Mouse (Mus musculus) heart, embryonic 12.5 days (tissue): ENCODE data around the gene Maf. TPM values are rescaled to one million over a fixed set of nuclear protein-coding genes. Genes with fewer than 3 reads are reported as not detected.

Experiments
- ATAC-seq: fragments of 200-750 bp; cut with Nextera tagmentation; 2 replicates; pipeline ENCODE4 v1.8.0; 2017; ENCODE audit warnings: moderate TSS enrichment, moderate library complexity; ENCODE audit not compliant: insufficient number of reproducible peaks, low FRiP score
- H3K27ac ChIP-seq: fragments of 300-500 bp; sonication (generic); 2 replicates; pipeline ENCODE4 v1.5.1; 2016; ENCODE audit warnings: mild to moderate bottlenecking, moderate library complexity; ENCODE audit not compliant: poor library complexity, severe bottlenecking
- H3K27me3 ChIP-seq: fragments of 300-500 bp; sonication (generic); replicated peaks from 2 replicates; pipeline ENCODE4 v1.6.1; 2016; ENCODE audit warnings: mild to moderate bottlenecking, moderate library complexity
- H3K36me3 ChIP-seq: fragments of 300-500 bp; sonication (generic); 2 replicates; pipeline ENCODE4 v1.6.1; 2016; ENCODE audit warnings: mild to moderate bottlenecking, moderate library complexity
- H3K4me1 ChIP-seq: fragments of 300-500 bp; sonication (generic); replicated peaks from 2 replicates; pipeline ENCODE4 v1.6.1; 2016; ENCODE audit warnings: mild to moderate bottlenecking
- H3K4me2 ChIP-seq: fragments of 300-500 bp; sonication (generic); 2 replicates; pipeline ENCODE4 v1.6.1; 2016; ENCODE audit warnings: mild to moderate bottlenecking, moderate library complexity
- H3K4me3 ChIP-seq: fragments of 300-500 bp; sonication (generic); 2 replicates; pipeline ENCODE4 v1.5.1; 2016; ENCODE audit warnings: mild to moderate bottlenecking
- H3K9ac ChIP-seq: fragments of 300-500 bp; sonication (generic); 2 replicates; pipeline ENCODE4 v1.6.1; 2016; ENCODE audit warnings: mild to moderate bottlenecking, moderate library complexity
- H3K9me3 ChIP-seq: fragments of 300-500 bp; sonication (generic); replicated peaks from 2 replicates; pipeline ENCODE4 v1.6.1; 2016; ENCODE audit warnings: mild to moderate bottlenecking, moderate library complexity
- WGBS: fragments of 180-500 bp; shearing (Covaris S2); methylation state at CpG from one replicate; pipeline ENCODE4 v1.1.7; 2016; 5-methylcytosine and 5-hydroxymethylcytosine counted together
- polyA plus RNA-seq: library from polyadenylated mRNA; unstranded; fragments of >200 nt; fragmentation: Nextera tagmentation; extraction: Ambion mirVana; gene quantifications from 2 replicates; pipeline ENCODE4 v1.2.1, GENCODE M21; 2016

Maf gene
- polyA plus RNA-seq, 1 experiment from 2014 or later = 2.1 TPM

DNA sequence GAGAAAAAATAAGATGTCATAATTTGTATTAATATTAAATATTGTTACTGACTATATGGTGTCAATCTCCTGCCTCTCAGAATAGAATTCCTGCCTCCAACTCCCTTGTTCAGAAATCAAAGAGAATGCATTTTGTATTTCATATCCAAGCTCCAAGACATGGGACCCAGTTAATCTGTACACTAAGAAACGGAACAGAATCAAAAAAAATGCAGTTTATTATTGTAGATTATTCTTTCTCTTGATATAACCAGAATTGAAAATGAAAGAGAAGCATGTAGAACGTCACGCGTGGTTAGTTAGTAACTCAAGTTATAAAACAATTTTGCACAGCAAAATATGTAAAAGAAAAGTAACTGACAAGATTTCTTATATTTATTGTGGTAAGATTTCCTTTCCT, 4.5 kb downstream of the Maf start:
- no peaks in the 10 kb centered on the region for H3K36me3 ChIP-seq
- H3K27ac ChIP-seq = no peak overlapping the region
- H3K9me3 ChIP-seq = no peaks in the 10 kb centered on the region
- 88% methylated on average over 4 of the region's 4 CpGs for WGBS
- no peak for ATAC-seq
- no peak overlapping the region for H3K4me3 ChIP-seq
- no peaks in the 10 kb centered on the region for H3K27me3 ChIP-seq
- H3K4me2 ChIP-seq = no peak overlapping the region
- H3K4me1 ChIP-seq = peaks cover 4% of the 10 kb centered on the region; the same call in 1 of the 2 replicates
- no peak overlapping the region for H3K9ac ChIP-seq

DNA sequence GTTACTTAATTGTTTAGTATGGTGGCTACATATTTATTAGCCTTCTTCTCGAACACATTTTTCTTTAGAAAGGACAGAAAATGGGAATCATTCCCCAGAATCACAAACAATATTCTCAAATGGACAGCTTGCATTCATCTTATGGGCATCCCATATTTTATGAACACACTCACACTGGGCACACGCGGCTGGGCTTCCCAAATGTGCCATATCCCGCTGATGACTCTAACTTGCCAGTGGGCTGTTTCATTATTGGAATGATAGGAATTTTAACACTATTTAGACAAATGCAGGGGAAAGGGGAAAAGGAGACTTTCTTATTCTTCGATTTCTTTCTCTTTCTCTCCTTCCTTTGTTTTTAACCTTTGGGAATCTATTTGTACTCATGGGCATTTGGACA, 6.6 kb downstream of the Maf start:
- Histone ChIP-seq H3K4me1 (peaks cover 12% of the 10 kb centered on the region), H3K36me3 (no peaks in the 10 kb centered on the region), H3K9me3 (no peaks in the 10 kb centered on the region), H3K27me3 (no peaks in the 10 kb centered on the region), H3K4me3 (no peak overlapping the region), H3K9ac (no peak overlapping the region), H3K27ac (no peak overlapping the region), H3K4me2 (no peak overlapping the region)
- no peak for ATAC-seq
- 75% methylated on average over 5 of the region's 5 CpGs for WGBS

DNA sequence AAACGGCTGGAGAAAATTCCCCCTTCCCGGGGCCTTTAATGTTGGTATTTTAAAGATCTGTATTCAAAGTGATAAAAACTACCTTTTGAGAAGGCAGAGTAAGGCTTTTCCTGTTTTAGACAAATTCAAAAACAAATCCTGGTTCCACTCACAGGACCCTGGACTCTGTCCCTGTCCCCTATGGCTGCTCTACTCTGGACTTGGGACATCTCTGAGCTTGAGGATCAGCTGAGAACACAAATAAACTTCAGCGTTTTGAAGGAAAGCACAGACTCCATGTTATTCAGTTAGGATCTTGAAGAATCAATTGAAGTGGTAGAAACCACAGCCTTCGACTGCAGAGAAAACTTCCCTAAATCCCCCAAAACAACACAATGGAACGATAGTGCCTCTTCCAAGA, 8.4 kb downstream of the Maf start:
- WGBS = 55% methylated on average over 5 of the region's 5 CpGs
- H3K27ac ChIP-seq = no peak overlapping the region
- ATAC-seq = no peak
- peaks cover 8% of the 10 kb centered on the region for H3K4me1 ChIP-seq
- no peaks in the 10 kb centered on the region for H3K9me3 ChIP-seq
- no peaks in the 10 kb centered on the region for H3K36me3 ChIP-seq
- H3K27me3 ChIP-seq = no peaks in the 10 kb centered on the region
- no peak overlapping the region for H3K4me2 ChIP-seq
- no peak overlapping the region for H3K9ac ChIP-seq
- H3K4me3 ChIP-seq = no peak overlapping the region

DNA sequence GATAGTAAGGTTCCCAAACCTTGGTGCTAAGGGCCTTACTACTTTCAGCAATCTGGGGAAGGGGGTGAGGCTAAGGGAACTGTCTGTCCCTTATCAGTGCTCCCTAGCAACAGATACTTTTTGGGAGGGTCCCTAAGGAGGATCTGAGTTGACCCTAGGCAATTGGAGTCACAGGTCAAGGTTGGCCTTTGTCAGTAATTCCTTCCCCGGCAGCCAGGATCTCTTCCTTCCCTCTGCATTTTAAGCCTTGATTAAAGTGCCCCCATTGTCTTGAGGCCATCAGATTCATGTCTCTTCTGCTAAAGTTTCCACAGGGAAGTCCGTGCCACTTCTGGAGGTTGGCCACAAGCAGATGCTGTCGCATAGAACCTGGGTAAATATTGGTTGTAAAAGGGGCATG, 10.2 kb downstream of the Maf start:
- ATAC-seq = no peak
- no peak overlapping the region for H3K27ac ChIP-seq
- H3K4me1 ChIP-seq = peaks cover 8% of the 10 kb centered on the region
- H3K4me3 ChIP-seq = no peak overlapping the region
- no peaks in the 10 kb centered on the region for H3K36me3 ChIP-seq
- 48% methylated on average over 3 of the region's 3 CpGs for WGBS
- H3K4me2 ChIP-seq = no peak overlapping the region
- H3K27me3 ChIP-seq = no peaks in the 10 kb centered on the region
- no peak overlapping the region for H3K9ac ChIP-seq
- no peaks in the 10 kb centered on the region for H3K9me3 ChIP-seq

DNA sequence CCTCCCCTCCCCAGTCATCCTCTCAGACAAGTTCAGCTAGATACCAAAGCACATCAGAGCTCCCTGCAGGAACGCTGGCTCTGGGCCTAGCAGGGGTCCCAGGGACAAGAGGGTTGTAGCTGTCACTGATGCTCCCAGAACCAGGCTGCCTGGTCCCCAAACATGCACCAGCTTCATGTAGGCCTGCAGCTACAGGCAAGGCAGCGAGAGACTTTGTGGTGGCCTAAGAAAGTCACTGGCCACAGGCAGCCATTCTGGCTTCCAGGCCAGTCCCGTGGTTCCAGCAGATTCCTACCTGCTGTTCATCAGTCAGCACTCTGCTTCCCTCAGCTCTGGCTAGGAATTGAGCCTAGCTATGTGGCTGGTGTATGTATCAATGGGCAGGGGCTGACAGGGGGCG, 10.9 kb downstream of the Maf start:
- H3K4me1 ChIP-seq = peaks cover 8% of the 10 kb centered on the region
- no peak overlapping the region for H3K4me2 ChIP-seq
- H3K4me3 ChIP-seq = no peak overlapping the region
- H3K36me3 ChIP-seq = no peaks in the 10 kb centered on the region
- no peak overlapping the region for H3K27ac ChIP-seq
- H3K27me3 ChIP-seq = no peaks in the 10 kb centered on the region
- H3K9ac ChIP-seq = no peak overlapping the region
- no peaks in the 10 kb centered on the region for H3K9me3 ChIP-seq
- 55% methylated on average over 4 of the region's 4 CpGs for WGBS
- ATAC-seq = no peak

DNA sequence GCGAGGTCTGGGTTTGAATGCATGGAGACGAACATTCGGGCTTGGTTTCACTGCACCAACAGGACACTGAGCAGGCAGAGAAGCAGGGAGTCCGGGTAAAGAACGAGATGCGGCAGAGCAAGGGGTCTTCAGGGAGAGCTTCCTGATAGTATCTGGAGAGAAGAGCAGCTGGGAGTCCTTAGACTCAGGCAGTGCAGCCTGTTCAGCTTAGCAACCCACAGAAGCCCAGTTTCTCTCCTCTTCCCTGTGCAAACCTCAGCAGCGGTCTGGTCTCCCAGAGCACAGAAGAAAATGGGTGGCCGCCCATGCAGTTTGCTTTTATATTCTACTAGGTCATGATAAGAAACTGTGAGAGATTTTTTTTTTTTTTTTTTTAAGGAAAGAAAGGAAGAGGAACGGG, 20.2 kb downstream of the Maf start:
- Histone ChIP-seq H3K9me3 (no peaks in the 10 kb centered on the region), H3K9ac (no peak overlapping the region), H3K27me3 (peaks cover 2% of the 10 kb centered on the region; the same call in 1 of the 2 replicates), H3K27ac (no peak overlapping the region), H3K4me3 (no peak overlapping the region), H3K4me2 (no peak overlapping the region), H3K36me3 (no peaks in the 10 kb centered on the region), H3K4me1 (no peaks in the 10 kb centered on the region)
- no peak for ATAC-seq
- 68% methylated on average over 9 of the region's 9 CpGs for WGBS

DNA sequence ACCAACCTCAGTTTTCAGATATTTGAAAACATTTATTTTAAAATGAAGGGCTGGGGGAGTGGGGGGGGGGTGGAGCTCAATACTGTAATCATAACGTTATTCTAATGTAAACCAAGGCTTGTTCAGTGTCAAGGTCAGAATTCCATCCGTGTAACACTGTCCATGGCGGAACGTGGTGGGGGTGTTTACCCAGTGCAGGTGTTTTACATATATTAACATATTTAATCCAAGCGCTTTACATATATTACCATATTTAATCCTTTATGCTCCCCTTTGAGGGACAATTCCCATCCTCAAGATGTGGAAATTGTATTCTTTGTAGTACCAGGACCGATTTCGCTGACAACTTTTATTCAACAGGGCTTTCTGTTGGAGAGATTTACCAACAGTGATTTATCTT, 24.3 kb downstream of the Maf start:
- no peaks in the 10 kb centered on the region for H3K36me3 ChIP-seq
- H3K27ac ChIP-seq = no peak overlapping the region
- 62% methylated on average over 7 of the region's 7 CpGs for WGBS
- H3K9me3 ChIP-seq = no peaks in the 10 kb centered on the region
- no peak overlapping the region for H3K4me3 ChIP-seq
- H3K4me2 ChIP-seq = no peak overlapping the region
- H3K4me1 ChIP-seq = no peaks in the 10 kb centered on the region
- H3K9ac ChIP-seq = no peak overlapping the region
- no peak for ATAC-seq
- 0 out of 2 replicates have a peak, but pooled peaks cover 2% of the 10 kb centered on the region for H3K27me3 ChIP-seq

DNA sequence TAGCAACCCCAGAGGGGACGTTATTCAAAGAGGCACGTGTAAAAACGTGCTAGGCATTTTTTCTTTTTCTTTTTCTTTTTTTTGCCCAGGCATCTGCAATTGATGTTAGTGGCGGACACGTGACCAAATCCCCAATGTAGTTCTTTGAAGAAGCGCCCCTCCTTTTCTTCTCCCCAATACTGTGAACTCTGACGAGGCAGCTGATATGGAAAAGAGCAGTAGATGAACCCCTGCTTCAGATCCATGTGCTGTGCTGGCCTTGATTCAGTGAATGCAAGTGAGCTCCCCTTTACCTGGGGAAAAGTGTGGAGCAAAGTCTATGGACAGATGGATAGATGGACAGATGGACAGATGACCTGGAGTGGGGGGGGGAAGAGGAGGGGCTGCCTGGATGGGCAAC, 28.1 kb downstream of the Maf start:
- no peak overlapping the region for H3K4me3 ChIP-seq
- H3K27ac ChIP-seq = no peak overlapping the region
- H3K9ac ChIP-seq = no peak overlapping the region
- H3K36me3 ChIP-seq = no peaks in the 10 kb centered on the region
- 81% methylated on average over 7 of the region's 7 CpGs for WGBS
- no peak overlapping the region for H3K4me2 ChIP-seq
- no peaks in the 10 kb centered on the region for H3K4me1 ChIP-seq
- H3K27me3 ChIP-seq = no peaks in the 10 kb centered on the region
- no peaks in the 10 kb centered on the region for H3K9me3 ChIP-seq
- no peak for ATAC-seq

DNA sequence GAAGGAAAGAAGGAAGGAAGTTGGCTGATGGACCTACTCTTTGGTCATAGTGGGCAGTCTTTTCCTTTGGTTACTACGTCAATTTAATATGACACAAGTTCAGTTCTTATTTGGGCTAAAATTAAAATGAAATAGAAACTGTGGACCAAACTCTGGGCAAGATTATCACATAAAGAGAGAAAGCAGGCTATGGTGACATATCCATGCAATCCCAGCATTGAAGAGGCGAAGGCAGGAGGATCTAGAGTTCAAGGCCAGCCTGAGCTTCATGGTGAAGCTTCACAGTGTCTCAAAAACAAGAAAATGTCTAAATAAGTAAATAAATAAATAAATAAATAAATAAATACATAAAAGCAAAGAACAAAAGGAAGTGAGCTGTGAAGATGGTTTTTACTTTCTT, 42.7 kb downstream of the Maf start:
- no peak for ATAC-seq
- Histone ChIP-seq H3K27me3 (no peaks in the 10 kb centered on the region), H3K4me1 (no peaks in the 10 kb centered on the region), H3K9ac (no peak overlapping the region), H3K36me3 (no peaks in the 10 kb centered on the region), H3K4me3 (no peak overlapping the region), H3K4me2 (no peak overlapping the region), H3K9me3 (peaks cover 4% of the 10 kb centered on the region; the same call in 1 of the 2 replicates), H3K27ac (no peak overlapping the region)
- WGBS = 84% methylated on average over 2 of the region's 2 CpGs

DNA sequence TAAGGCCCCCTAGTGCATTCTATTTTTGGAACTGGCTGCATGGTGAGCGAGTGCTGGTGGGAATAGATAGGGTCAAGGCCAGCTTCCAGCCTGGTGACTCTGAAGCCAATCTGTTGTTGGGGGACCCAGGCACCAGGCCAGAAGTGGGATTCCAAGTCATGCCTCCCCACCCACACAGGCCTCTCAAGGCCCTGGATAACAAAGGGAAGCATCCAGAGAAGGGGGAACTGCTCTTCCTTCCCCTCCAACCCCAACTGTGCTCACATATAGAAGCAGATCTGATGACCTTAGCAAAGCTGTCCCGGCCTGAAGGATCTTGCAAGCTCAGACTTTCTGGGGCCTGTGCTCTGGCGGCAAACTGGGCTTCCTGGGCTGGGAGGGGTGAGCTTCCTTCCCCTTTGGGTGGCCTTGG, 57.5 kb downstream of the Maf start:
- ATAC-seq = no peak
- Histone ChIP-seq H3K4me2 (no peak overlapping the region), H3K9me3 (peaks cover 9% of the 10 kb centered on the region), H3K27ac (0 out of 2 replicates have a peak overlapping the region, but pooled peaks have one; percentile 7), H3K9ac (no peak overlapping the region), H3K36me3 (no peaks in the 10 kb centered on the region), H3K4me3 (no peak overlapping the region), H3K27me3 (no peaks in the 10 kb centered on the region), H3K4me1 (peaks cover 11% of the 10 kb centered on the region)
- WGBS = 36% methylated on average over 3 of the region's 3 CpGs

DNA sequence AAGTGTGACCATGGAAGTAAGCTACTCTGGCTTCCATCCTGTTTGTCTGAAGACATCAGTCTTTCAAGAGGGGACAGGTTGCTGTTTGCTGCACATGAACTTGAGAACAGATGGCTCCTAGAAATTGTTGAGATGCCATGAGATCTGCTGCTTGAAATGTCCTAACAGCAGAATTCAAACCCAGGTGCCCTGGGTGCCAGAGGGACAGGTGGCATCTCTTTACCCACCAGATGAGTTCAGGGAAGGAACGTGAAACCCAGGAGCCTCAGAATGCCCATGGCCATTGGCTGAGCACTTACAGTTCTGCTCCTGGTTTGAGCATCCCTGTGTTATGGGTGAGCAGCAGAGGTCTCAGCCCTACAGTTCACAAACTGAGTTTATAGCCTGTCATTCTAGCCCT, 62.5 kb downstream of the Maf start:
- Histone ChIP-seq H3K4me3 (no peak overlapping the region), H3K9ac (no peak overlapping the region), H3K27ac (no peak overlapping the region), H3K27me3 (no peaks in the 10 kb centered on the region), H3K4me2 (no peak overlapping the region), H3K9me3 (peaks cover 9% of the 10 kb centered on the region), H3K36me3 (no peaks in the 10 kb centered on the region), H3K4me1 (peaks cover 7% of the 10 kb centered on the region)
- no peak for ATAC-seq
- 71% methylated on average over 1 of the region's 1 CpGs for WGBS

DNA sequence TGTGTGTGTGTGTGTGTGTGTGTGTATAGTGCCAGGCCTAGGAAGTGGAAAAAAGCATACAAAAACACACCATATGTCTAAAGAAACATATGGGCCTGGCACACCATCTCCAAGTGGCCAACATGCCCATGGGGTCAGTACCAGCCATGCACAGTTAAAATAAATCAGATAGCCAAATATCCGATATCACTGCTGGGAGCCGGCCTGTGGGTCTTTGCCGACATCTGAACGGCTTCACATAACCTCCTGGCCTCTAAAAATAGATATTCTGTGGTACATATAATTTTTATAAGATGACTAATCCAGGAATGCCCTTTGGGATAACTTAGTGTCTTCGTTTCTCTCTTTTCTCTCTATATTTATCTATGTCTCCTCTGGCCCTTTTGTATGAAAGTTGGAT, 65.7 kb downstream of the Maf start:
- Histone ChIP-seq H3K9me3 (no peaks in the 10 kb centered on the region), H3K4me3 (no peak overlapping the region), H3K4me1 (no peaks in the 10 kb centered on the region), H3K27ac (no peak overlapping the region), H3K36me3 (no peaks in the 10 kb centered on the region), H3K4me2 (no peak overlapping the region), H3K9ac (no peak overlapping the region), H3K27me3 (no peaks in the 10 kb centered on the region)
- no peak for ATAC-seq
- WGBS = 76% methylated on average over 5 of the region's 5 CpGs
